Mouse (Mus musculus) lung, embryonic 16.5 days (tissue): Measurements from ENCODE around the gene Sh2d1b1. TPM values are rescaled to one million over a fixed set of nuclear protein-coding genes. Genes with fewer than 3 reads are reported as not detected.
"Not testable (repeated sequence)": the region's sequence is repeated elsewhere in the genome, so short reads cannot be mapped to it uniquely, and the experiment has no call there.

ENCODE experiments used
- ATAC-seq: fragments of 200-750 bp; cut with Nextera tagmentation; 2 replicates; pipeline ENCODE4 v1.8.0; 2017; ENCODE audit warnings: low read depth, mild to moderate bottlenecking, moderate library complexity
- H3K27ac ChIP-seq: fragments of 300-500 bp; sonication (generic); 2 replicates; pipeline ENCODE4 v1.5.1; 2014; ENCODE audit warnings: mild to moderate bottlenecking, control low read depth, low read length
- H3K27me3 ChIP-seq: fragments of 300-500 bp; sonication (generic); 2 replicates; pipeline ENCODE4 v1.6.1; 2014; ENCODE audit warnings: low read depth, low read length, mixed read lengths; ENCODE audit not compliant: control insufficient read depth, insufficient read depth
- H3K36me3 ChIP-seq: fragments of 300-500 bp; sonication (generic); 2 replicates; pipeline ENCODE4 v1.6.1; 2014; ENCODE audit warnings: low read length; ENCODE audit not compliant: control insufficient read depth, insufficient read depth
- H3K4me1 ChIP-seq: fragments of 300-500 bp; sonication (generic); replicated peaks from 2 replicates; pipeline ENCODE4 v1.6.1; 2014; ENCODE audit warnings: low read length, mixed read lengths; ENCODE audit not compliant: control insufficient read depth, insufficient read depth
- H3K4me2 ChIP-seq: fragments of 300-500 bp; sonication (generic); 2 replicates; pipeline ENCODE4 v1.6.1; 2014; ENCODE audit warnings: low read depth, low read length, control low read depth
- H3K4me3 ChIP-seq: fragments of 300-500 bp; sonication (generic); 2 replicates; pipeline ENCODE4 v1.5.1; 2014; ENCODE audit warnings: mild to moderate bottlenecking, low read length, control low read depth
- H3K9ac ChIP-seq: fragments of 300-500 bp; sonication (generic); 2 replicates; pipeline ENCODE4 v1.6.1; 2014; ENCODE audit warnings: low read length, control low read depth
- H3K9me3 ChIP-seq: fragments of 300-500 bp; sonication (generic); 2 replicates; pipeline ENCODE4 v1.6.1; 2016; ENCODE audit warnings: low read length; ENCODE audit not compliant: control insufficient read depth
- WGBS: fragments of 180-500 bp; shearing (Covaris S2); extraction: QIAGEN DNeasy Blood & Tissue Kit; methylation state at CpG from one replicate; pipeline ENCODE4 v1.1.7; 2014; 5-methylcytosine and 5-hydroxymethylcytosine counted together
- polyA plus RNA-seq: library from polyadenylated mRNA; unstranded; fragments of >200 nt; fragmentation: Nextera tagmentation; extraction: Ambion mirVana; gene quantifications from 2 replicates; pipeline ENCODE4 v1.2.1, GENCODE M21; 2015

The Sh2d1b1 gene
- 1.3 and 1.4 TPM in 2 replicates for polyA plus RNA-seq

- WGBS = 65% methylated on average over 2 of the region's 3 CpGs
- Histone ChIP-seq H3K4me3 (no peak within 1 kb of the TSS), H3K27ac (no peak within 1 kb of the TSS), H3K9ac (no peak within 1 kb of the TSS), H3K4me2 (no peak within 1 kb of the TSS), H3K4me1 (no peaks in the 10 kb centered on the region), H3K27me3 (no peaks in the 10 kb centered on the region), H3K36me3 (no peaks in the 10 kb centered on the region), H3K9me3 (no peaks in the 10 kb centered on the region)
- no peak for ATAC-seq
Observed at GRCm38 (mm10) chr1:170277016-170277415, at the start of gene Sh2d1b1. Sh2d1b1 (plus strand) TSS chr1:170277320.

GRCm38 (mm10) chr1:170232688-170233087, 44.4 kb upstream of the Sh2d1b1 start, which contains the start of gene Sh2d1b2:
Sh2d1b2 (plus strand) TSS chr1:170232749.
- not testable (repeated sequence) for H3K9me3 ChIP-seq, H3K4me3 ChIP-seq, ATAC-seq, H3K4me1 ChIP-seq, H3K36me3 ChIP-seq, H3K9ac ChIP-seq, H3K4me2 ChIP-seq, H3K27ac ChIP-seq, H3K27me3 ChIP-seq
- 55% methylated on average over 5 of the region's 6 CpGs for WGBS

GRCm38 (mm10) chr1:170245016-170245415, 32.1 kb upstream of the Sh2d1b1 start:
- no peaks in the 10 kb centered on the region for H3K9me3 ChIP-seq
- no peaks in the 10 kb centered on the region for H3K27me3 ChIP-seq
- H3K4me1 ChIP-seq = no peaks in the 10 kb centered on the region
- H3K36me3 ChIP-seq = no peaks in the 10 kb centered on the region
- WGBS = 70% methylated on average over 3 of the region's 3 CpGs
- no peak for ATAC-seq
- H3K27ac ChIP-seq = no peak overlapping the region
- no peak overlapping the region for H3K4me2 ChIP-seq
- H3K4me3 ChIP-seq = no peak overlapping the region
- no peak overlapping the region for H3K9ac ChIP-seq

- Histone ChIP-seq H3K36me3 (no peaks in the 10 kb centered on the region), H3K27me3 (no peaks in the 10 kb centered on the region), H3K9me3 (no peaks in the 10 kb centered on the region), H3K4me1 (no peaks in the 10 kb centered on the region), H3K9ac (peak overlapping the region; percentile 83), H3K4me3 (peak overlapping the region; percentile 72), H3K4me2 (peak overlapping the region; percentile 49), H3K27ac (no peak overlapping the region)
- 41% methylated on average over 23 of the region's 30 CpGs for WGBS
- ATAC-seq = peak; percentile 75; the same call in 1 of the 2 replicates
Observed at GRCm38 (mm10) chr1:170254893-170255559, 22.1 kb upstream of the Sh2d1b1 start.

- peak overlapping the region; percentile 83 for H3K9ac ChIP-seq
- no peaks in the 10 kb centered on the region for H3K9me3 ChIP-seq
- H3K27me3 ChIP-seq = no peaks in the 10 kb centered on the region
- H3K4me3 ChIP-seq = peak overlapping the region; percentile 72
- 7% methylated on average over 29 of the region's 32 CpGs for WGBS
- H3K27ac ChIP-seq = no peak overlapping the region
- no peaks in the 10 kb centered on the region for H3K4me1 ChIP-seq
- H3K36me3 ChIP-seq = no peaks in the 10 kb centered on the region
- peak; percentile 98 for ATAC-seq
- peak overlapping the region; percentile 49 for H3K4me2 ChIP-seq
Observed at GRCm38 (mm10) chr1:170255560-170255910, 21.6 kb upstream of the Sh2d1b1 start.

GRCm38 (mm10) chr1:170270281-170270680, 6.8 kb upstream of the Sh2d1b1 start:
- Histone ChIP-seq H3K4me3 (no peak overlapping the region), H3K27me3 (no peaks in the 10 kb centered on the region), H3K4me1 (no peaks in the 10 kb centered on the region), H3K27ac (no peak overlapping the region), H3K9ac (no peak overlapping the region), H3K36me3 (no peaks in the 10 kb centered on the region), H3K9me3 (0 out of 2 replicates have a peak, but pooled peaks cover 2% of the 10 kb centered on the region), H3K4me2 (no peak overlapping the region)
- 72% methylated on average over 6 of the region's 6 CpGs for WGBS
- no peak for ATAC-seq

- H3K4me2 ChIP-seq = no peak overlapping the region
- no peak overlapping the region for H3K9ac ChIP-seq
- H3K27me3 ChIP-seq = no peaks in the 10 kb centered on the region
- H3K36me3 ChIP-seq = no peaks in the 10 kb centered on the region
- H3K9me3 ChIP-seq = 0 out of 2 replicates have a peak, but pooled peaks cover 2% of the 10 kb centered on the region
- no peak overlapping the region for H3K27ac ChIP-seq
- WGBS = 76% methylated on average over 4 of the region's 4 CpGs
- no peaks in the 10 kb centered on the region for H3K4me1 ChIP-seq
- no peak for ATAC-seq
- H3K4me3 ChIP-seq = no peak overlapping the region
Observed at GRCm38 (mm10) chr1:170270696-170271095, 6.4 kb upstream of the Sh2d1b1 start.

GRCm38 (mm10) chr1:170273252-170273651, 3.9 kb upstream of the Sh2d1b1 start:
- Histone ChIP-seq H3K9ac (no peak overlapping the region), H3K36me3 (no peaks in the 10 kb centered on the region), H3K27ac (no peak overlapping the region), H3K9me3 (no peaks in the 10 kb centered on the region), H3K27me3 (no peaks in the 10 kb centered on the region), H3K4me1 (no peaks in the 10 kb centered on the region), H3K4me3 (no peak overlapping the region), H3K4me2 (no peak overlapping the region)
- ATAC-seq = no peak

- H3K9me3 ChIP-seq = no peaks in the 10 kb centered on the region
- no peak overlapping the region for H3K4me2 ChIP-seq
- ATAC-seq = no peak
- no peaks in the 10 kb centered on the region for H3K27me3 ChIP-seq
- 64% methylated on average over 4 of the region's 4 CpGs for WGBS
- no peak overlapping the region for H3K4me3 ChIP-seq
- no peaks in the 10 kb centered on the region for H3K4me1 ChIP-seq
- no peaks in the 10 kb centered on the region for H3K36me3 ChIP-seq
- H3K9ac ChIP-seq = no peak overlapping the region
- H3K27ac ChIP-seq = no peak overlapping the region
Observed at GRCm38 (mm10) chr1:170282415-170283129, 5.5 kb downstream of the Sh2d1b1 start.
